Mouse (Mus musculus) lung, embryonic 15.5 days (tissue): ENCODE measurements around the gene Svop. TPM values are rescaled to one million over a fixed set of nuclear protein-coding genes. Genes with fewer than 3 reads are reported as not detected.

Experiments
- ATAC-seq: fragments of 200-750 bp; cut with Nextera tagmentation; 2 replicates; pipeline ENCODE4 v1.8.0; 2017; ENCODE audit warnings: moderate number of reproducible peaks, borderline replicate concordance; ENCODE audit not compliant: low FRiP score, low TSS enrichment; ENCODE audit errors: extremely low read depth
- H3K27ac ChIP-seq: fragments of 300-500 bp; sonication (generic); 2 replicates; pipeline ENCODE4 v1.5.1; 2015; ENCODE audit warnings: moderate library complexity, mild to moderate bottlenecking, inconsistent platforms
- H3K27me3 ChIP-seq: fragments of 300-500 bp; sonication (generic); 2 replicates; pipeline ENCODE4 v1.6.1; 2015; ENCODE audit warnings: inconsistent platforms
- H3K36me3 ChIP-seq: fragments of 300-500 bp; sonication (generic); 2 replicates; pipeline ENCODE4 v1.6.1; 2015; ENCODE audit warnings: inconsistent platforms
- H3K4me1 ChIP-seq: fragments of 300-500 bp; sonication (generic); 2 replicates; pipeline ENCODE4 v1.6.1; 2015; ENCODE audit warnings: inconsistent platforms
- H3K4me2 ChIP-seq: fragments of 300-500 bp; sonication (generic); 2 replicates; pipeline ENCODE4 v1.6.1; 2015; ENCODE audit warnings: inconsistent platforms, mild to moderate bottlenecking, moderate library complexity
- H3K4me3 ChIP-seq: fragments of 300-500 bp; sonication (generic); 2 replicates; pipeline ENCODE4 v1.5.1; 2015; ENCODE audit warnings: mild to moderate bottlenecking, inconsistent platforms
- H3K9ac ChIP-seq: fragments of 300-500 bp; sonication (generic); 2 replicates; pipeline ENCODE4 v1.6.1; 2015; ENCODE audit warnings: inconsistent platforms
- H3K9me3 ChIP-seq: fragments of 300-500 bp; sonication (generic); 2 replicates; pipeline ENCODE4 v1.6.1; 2016; ENCODE audit warnings: inconsistent platforms
- WGBS: fragments of 180-500 bp; shearing (Covaris S2); methylation state at CpG from one replicate; pipeline ENCODE4 v1.1.7; 2015; 5-methylcytosine and 5-hydroxymethylcytosine counted together
- polyA plus RNA-seq: library from polyadenylated mRNA; unstranded; fragments of >200 nt; fragmentation: Nextera tagmentation; extraction: Ambion mirVana; gene quantifications from 2 replicates; pipeline ENCODE4 v1.2.1, GENCODE M21; 2015

Gene Svop
- polyA plus RNA-seq, 1 experiment from 2014 or later = 0.44 TPM

- H3K9me3 ChIP-seq = no peaks in the 10 kb centered on the region
- H3K4me1 ChIP-seq = peaks cover 15% of the 10 kb centered on the region
- H3K9ac ChIP-seq = peak overlapping the region; percentile 95
- H3K4me2 ChIP-seq = peak overlapping the region; percentile 88
- peak overlapping the region; percentile 45 for H3K27ac ChIP-seq
- peak; percentile 80; the same call in 1 of the 2 replicates for ATAC-seq
- H3K36me3 ChIP-seq = peaks cover 6% of the 10 kb centered on the region; the same call in 1 of the 2 replicates
- H3K27me3 ChIP-seq = no peaks in the 10 kb centered on the region
- peak overlapping the region; percentile 94 for H3K4me3 ChIP-seq
- WGBS = 3% methylated on average over 54 of the region's 64 CpGs
Observed at GRCm38 (mm10) chr5:114100390-114101099, 9.2 kb upstream of the Svop start.

GRCm38 (mm10) chr5:114099709-114100389, 8.5 kb upstream of the Svop start:
- Histone ChIP-seq H3K4me3 (peak overlapping the region; percentile 94), H3K4me1 (peaks cover 15% of the 10 kb centered on the region), H3K27ac (peak overlapping the region; percentile 45), H3K9me3 (no peaks in the 10 kb centered on the region), H3K4me2 (peak overlapping the region; percentile 88), H3K9ac (peak overlapping the region; percentile 95), H3K36me3 (0 out of 2 replicates have a peak, but pooled peaks cover 6% of the 10 kb centered on the region), H3K27me3 (no peaks in the 10 kb centered on the region)
- WGBS = 6% methylated on average over 37 of the region's 37 CpGs
- ATAC-seq = peak; percentile 92

DNA sequence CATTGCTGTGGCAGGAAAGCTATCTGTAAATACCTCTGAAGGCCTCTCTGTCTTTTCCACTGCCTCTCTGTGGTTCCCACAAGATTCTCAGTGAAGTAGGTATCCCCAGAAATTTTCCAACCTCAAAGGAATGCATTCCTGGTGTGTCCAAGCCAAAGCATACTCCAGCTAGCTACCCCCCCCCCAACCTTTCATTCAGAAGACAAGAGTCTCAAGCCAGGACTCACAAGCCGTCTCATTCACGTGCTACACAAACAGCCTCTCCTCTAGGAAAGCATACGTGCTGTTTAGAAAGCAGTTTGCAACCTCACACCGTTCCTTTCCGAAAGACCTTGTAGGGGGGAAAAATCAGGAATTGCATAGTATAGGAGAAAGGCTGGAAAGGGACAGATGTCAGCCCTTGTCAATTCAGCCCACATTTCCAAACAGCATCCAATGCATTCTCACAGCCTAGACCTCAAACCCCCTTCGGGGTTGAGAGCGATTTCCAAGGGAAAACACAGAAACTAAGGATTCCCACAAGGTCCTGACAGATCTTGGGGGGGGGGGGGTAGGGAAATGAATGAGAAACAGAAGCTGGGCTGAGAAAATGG, 853 bp downstream of the Svop start:
- Histone ChIP-seq H3K36me3 (no peaks in the 10 kb centered on the region), H3K4me2 (peak overlapping the region; percentile 47; the same call in 1 of the 2 replicates), H3K4me3 (no peak overlapping the region), H3K4me1 (peaks cover 6% of the 10 kb centered on the region; the same call in 1 of the 2 replicates), H3K9ac (no peak overlapping the region), H3K27ac (no peak overlapping the region), H3K9me3 (no peaks in the 10 kb centered on the region), H3K27me3 (peaks cover 8% of the 10 kb centered on the region; the same call in 1 of the 2 replicates)
- WGBS = 27% methylated on average over 7 of the region's 7 CpGs
- no peak for ATAC-seq

GRCm38 (mm10) chr5:114087875-114088480, 3.4 kb downstream of the Svop start:
- no peak overlapping the region for H3K4me3 ChIP-seq
- peaks cover 6% of the 10 kb centered on the region; the same call in 1 of the 2 replicates for H3K4me1 ChIP-seq
- H3K9me3 ChIP-seq = no peaks in the 10 kb centered on the region
- peaks cover 8% of the 10 kb centered on the region; the same call in 1 of the 2 replicates for H3K27me3 ChIP-seq
- no peak for ATAC-seq
- H3K27ac ChIP-seq = no peak overlapping the region
- H3K4me2 ChIP-seq = no peak overlapping the region
- no peak overlapping the region for H3K9ac ChIP-seq
- no peaks in the 10 kb centered on the region for H3K36me3 ChIP-seq
- WGBS = 66% methylated on average over 12 of the region's 12 CpGs

- no peaks in the 10 kb centered on the region for H3K36me3 ChIP-seq
- no peak for ATAC-seq
- H3K27me3 ChIP-seq = no peaks in the 10 kb centered on the region
- no peak overlapping the region for H3K27ac ChIP-seq
- H3K4me2 ChIP-seq = no peak overlapping the region
- WGBS = 69% methylated on average over 14 of the region's 14 CpGs
- no peaks in the 10 kb centered on the region for H3K9me3 ChIP-seq
- H3K9ac ChIP-seq = no peak overlapping the region
- no peak overlapping the region for H3K4me3 ChIP-seq
- no peaks in the 10 kb centered on the region for H3K4me1 ChIP-seq
Observed at GRCm38 (mm10) chr5:114085501-114085900, 5.9 kb downstream of the Svop start.

DNA sequence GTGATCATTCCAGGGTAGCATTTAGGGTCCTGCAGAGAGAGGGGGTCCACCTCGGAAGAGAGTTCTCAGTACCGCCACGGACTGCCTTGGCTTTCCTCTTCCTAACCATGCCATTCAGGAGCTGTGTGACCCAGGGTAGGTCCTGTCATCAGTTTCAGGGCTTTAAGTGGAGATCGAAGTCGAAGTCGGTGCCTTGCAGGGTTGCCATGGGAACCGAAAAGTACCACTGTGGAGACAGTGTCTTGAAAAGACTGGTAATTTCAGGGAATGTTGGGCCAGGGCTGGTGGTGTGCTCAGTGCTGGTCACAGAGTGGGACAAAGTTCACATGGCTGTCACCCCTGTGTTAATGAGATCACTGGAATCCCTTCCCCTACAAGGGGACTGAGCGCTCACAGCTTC, 14.4 kb downstream of the Svop start:
- Histone ChIP-seq H3K27me3 (no peaks in the 10 kb centered on the region), H3K27ac (no peak overlapping the region), H3K4me3 (no peak overlapping the region), H3K4me2 (no peak overlapping the region), H3K9me3 (no peaks in the 10 kb centered on the region), H3K9ac (no peak overlapping the region), H3K4me1 (no peaks in the 10 kb centered on the region), H3K36me3 (no peaks in the 10 kb centered on the region)
- no peak for ATAC-seq
- 62% methylated on average over 8 of the region's 8 CpGs for WGBS

DNA sequence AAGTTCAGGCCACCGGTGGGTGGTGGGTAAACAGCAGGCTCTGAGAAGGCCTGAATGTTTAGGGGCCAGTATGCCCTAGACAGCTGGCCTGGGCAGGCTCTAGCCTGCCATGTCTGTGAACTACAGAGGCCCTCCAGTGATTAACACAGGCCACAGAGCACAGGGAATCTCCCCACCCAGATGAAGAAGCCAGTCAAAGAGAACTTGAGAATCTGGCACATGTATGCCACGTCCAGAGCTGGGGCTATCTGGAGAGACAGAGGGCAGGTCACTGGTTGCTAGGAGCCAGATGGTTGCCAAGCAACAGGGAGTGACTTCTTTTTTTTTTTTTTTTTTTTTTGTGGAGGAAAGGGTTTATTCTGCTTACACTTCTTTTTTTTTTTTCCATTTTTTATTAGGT, 19.1 kb downstream of the Svop start:
- Histone ChIP-seq H3K36me3 (no peaks in the 10 kb centered on the region), H3K27ac (no peak overlapping the region)

DNA sequence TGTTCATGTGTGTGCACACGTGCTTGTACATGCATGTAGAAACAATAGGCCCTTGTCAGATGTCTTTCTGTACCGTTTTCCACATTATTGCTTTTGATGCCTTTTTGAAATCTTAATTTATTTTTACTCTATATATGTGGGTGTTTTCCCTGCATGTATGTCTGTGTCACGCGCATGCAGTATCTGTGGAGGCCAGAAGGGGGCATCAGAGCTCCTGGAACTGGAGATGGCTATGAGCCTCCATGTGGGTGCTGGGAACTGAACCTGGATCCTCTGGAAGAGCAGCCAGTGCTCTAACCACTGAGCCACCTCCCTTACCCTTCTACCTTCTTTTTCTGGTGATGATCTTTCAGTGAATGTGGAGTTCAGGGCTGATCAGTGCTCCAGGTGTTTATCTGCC, 20.5 kb downstream of the Svop start:
- H3K4me3 ChIP-seq = no peak overlapping the region
- no peak overlapping the region for H3K4me2 ChIP-seq
- H3K9ac ChIP-seq = no peak overlapping the region
- WGBS = 86% methylated on average over 4 of the region's 4 CpGs
- no peak overlapping the region for H3K27ac ChIP-seq
- ATAC-seq = no peak
- no peaks in the 10 kb centered on the region for H3K36me3 ChIP-seq
- no peaks in the 10 kb centered on the region for H3K9me3 ChIP-seq
- no peaks in the 10 kb centered on the region for H3K4me1 ChIP-seq
- no peaks in the 10 kb centered on the region for H3K27me3 ChIP-seq

More for the DNA sequence above, 19.1 kb downstream of the Svop start:
- no peak overlapping the region for H3K4me2 ChIP-seq
- no peaks in the 10 kb centered on the region for H3K27me3 ChIP-seq
- no peak overlapping the region for H3K9ac ChIP-seq
- no peaks in the 10 kb centered on the region for H3K4me1 ChIP-seq
- no peak overlapping the region for H3K4me3 ChIP-seq
- ATAC-seq = no peak
- WGBS = 47% methylated on average over 2 of the region's 2 CpGs
- no peaks in the 10 kb centered on the region for H3K9me3 ChIP-seq

DNA sequence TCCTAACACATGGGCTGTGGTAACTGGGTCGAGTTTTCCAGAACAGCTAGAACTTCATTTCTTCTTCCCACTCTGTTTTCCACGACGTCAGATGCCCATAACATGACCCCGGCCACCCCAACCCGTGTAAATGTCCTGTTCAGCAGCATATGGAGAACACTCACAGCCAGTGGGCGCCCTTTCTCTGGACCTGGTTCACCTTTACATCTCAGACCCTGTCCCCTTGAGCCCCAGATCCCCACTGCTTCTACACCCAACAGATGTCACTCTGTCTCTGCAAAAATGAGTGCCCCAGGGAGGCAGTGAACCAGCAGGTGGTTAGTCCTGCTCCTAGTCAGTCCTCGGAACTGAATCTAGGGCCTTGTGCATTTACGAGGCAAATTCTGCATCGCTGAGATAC, 23.4 kb downstream of the Svop start:
- Histone ChIP-seq H3K9me3 (no peaks in the 10 kb centered on the region), H3K27ac (no peak overlapping the region), H3K4me1 (no peaks in the 10 kb centered on the region), H3K4me2 (no peak overlapping the region), H3K9ac (no peak overlapping the region), H3K27me3 (no peaks in the 10 kb centered on the region), H3K4me3 (no peak overlapping the region), H3K36me3 (no peaks in the 10 kb centered on the region)
- WGBS = 65% methylated on average over 9 of the region's 9 CpGs
- no peak for ATAC-seq

GRCm38 (mm10) chr5:114067543-114067942, 23.8 kb downstream of the Svop start:
- Histone ChIP-seq H3K36me3 (no peaks in the 10 kb centered on the region), H3K4me2 (no peak overlapping the region), H3K9me3 (no peaks in the 10 kb centered on the region), H3K9ac (no peak overlapping the region), H3K27ac (no peak overlapping the region), H3K4me1 (no peaks in the 10 kb centered on the region), H3K27me3 (no peaks in the 10 kb centered on the region), H3K4me3 (no peak overlapping the region)
- WGBS = 76% methylated on average over 9 of the region's 9 CpGs
- ATAC-seq = no peak

- 31% methylated on average over 6 of the region's 6 CpGs for WGBS
- no peak overlapping the region for H3K9ac ChIP-seq
- H3K4me3 ChIP-seq = no peak overlapping the region
- no peaks in the 10 kb centered on the region for H3K36me3 ChIP-seq
- ATAC-seq = no peak
- H3K4me1 ChIP-seq = no peaks in the 10 kb centered on the region
- H3K27ac ChIP-seq = no peak overlapping the region
- H3K9me3 ChIP-seq = no peaks in the 10 kb centered on the region
- H3K27me3 ChIP-seq = no peaks in the 10 kb centered on the region
- H3K4me2 ChIP-seq = no peak overlapping the region
Observed at GRCm38 (mm10) chr5:114066601-114067000, 24.8 kb downstream of the Svop start.
